Mouse (Mus musculus): ENCODE results near the gene Trappc6a. TPM values are rescaled to one million over a fixed set of nuclear protein-coding genes. Genes with fewer than 3 reads are reported as not detected.
A peak's percentile ranks its signal among the peaks of the same experiment; 100 is the strongest.

Gene Trappc6a
- total and polyA plus RNA-seq, 3 experiments: 32.2 to 45.0 (median 33.5) TPM

- H3K4me1 ChIP-seq (ENCODE audit: control insufficient read depth, insufficient read depth, low read length): peaks cover 13% of the 10 kb centered on the region
- H3K27me3 ChIP-seq (ENCODE audit: control insufficient read depth, insufficient read depth, low read length): no peaks in the 10 kb centered on the region
- H3K9ac ChIP-seq (ENCODE audit: low read depth, low read length): no peak overlapping the region
- H3K36me3 ChIP-seq (ENCODE audit: control insufficient read depth, insufficient read depth, low read length): no peaks in the 10 kb centered on the region
- H3K27ac ChIP-seq: no peak overlapping the region
- intact Hi-C loops (cut with DNase I): no loop called here
- no peak for DNase-seq
- no peak overlapping the region for H3K4me3 ChIP-seq
- WGBS: 72% methylated on average over 2 of the region's 2 CpGs
- peaks cover 16% of the 10 kb centered on the region for H3K79me2 ChIP-seq (replicated peaks; ENCODE audit: control insufficient read depth, insufficient read depth, low read length)
- no peak for TF ChIP-seq EP300 (IDR thresholded peaks at IDR 0.05; ENCODE audit: insufficient read depth, low read depth, low read length)
- no peak for TF ChIP-seq POLR2A (IDR thresholded peaks at IDR 0.05; ENCODE audit: insufficient read depth, low read depth, low read length)
- no peak for TF ChIP-seq CTCF (IDR thresholded peaks at IDR 0.05)
Observed at GRCm38 (mm10) chr7:19547344-19547969, 39.3 kb downstream of the Trappc6a start.

DNA sequence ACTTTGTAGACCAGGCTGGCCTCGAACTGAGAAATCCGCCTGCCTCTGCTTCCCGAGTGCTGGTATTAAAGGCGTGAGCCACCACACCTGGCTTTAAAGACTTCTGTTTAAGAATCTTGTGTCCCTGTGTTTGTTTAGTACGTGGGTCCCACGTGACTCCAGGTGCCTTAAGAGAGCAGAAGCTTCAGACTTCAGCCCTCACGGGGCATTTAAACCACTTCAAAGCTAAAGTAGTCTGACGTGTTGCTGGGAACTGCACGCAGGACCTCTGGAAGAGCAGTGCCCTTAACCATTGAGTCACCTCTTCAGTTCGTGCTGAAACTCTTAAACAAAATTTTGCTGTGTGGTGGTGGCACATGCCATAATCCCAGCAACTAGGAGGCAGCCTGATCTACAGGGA, 41.2 kb downstream of the Trappc6a start:
- Histone ChIP-seq H3K36me3 (ENCODE audit: control insufficient read depth, insufficient read depth, low read length) (no peaks in the 10 kb centered on the region), H3K27ac (no peak overlapping the region), H3K9ac (ENCODE audit: low read depth, low read length) (no peak overlapping the region), H3K4me3 (no peak overlapping the region), H3K4me1 (ENCODE audit: control insufficient read depth, insufficient read depth, low read length) (peaks cover 10% of the 10 kb centered on the region), H3K79me2 (replicated peaks; ENCODE audit: control insufficient read depth, insufficient read depth, low read length) (peaks cover 18% of the 10 kb centered on the region), H3K27me3 (ENCODE audit: control insufficient read depth, insufficient read depth, low read length) (no peaks in the 10 kb centered on the region)
- WGBS: 85% methylated on average over 10 of the region's 10 CpGs
- TF ChIP-seq EP300 (IDR thresholded peaks at IDR 0.05; ENCODE audit: insufficient read depth, low read depth, low read length) (no peak), CTCF (IDR thresholded peaks at IDR 0.05) (no peak), POLR2A (IDR thresholded peaks at IDR 0.05; ENCODE audit: insufficient read depth, low read depth, low read length) (no peak)
- DNase-seq: no peak
- intact Hi-C loops (cut with DNase I): no loop called here

DNA sequence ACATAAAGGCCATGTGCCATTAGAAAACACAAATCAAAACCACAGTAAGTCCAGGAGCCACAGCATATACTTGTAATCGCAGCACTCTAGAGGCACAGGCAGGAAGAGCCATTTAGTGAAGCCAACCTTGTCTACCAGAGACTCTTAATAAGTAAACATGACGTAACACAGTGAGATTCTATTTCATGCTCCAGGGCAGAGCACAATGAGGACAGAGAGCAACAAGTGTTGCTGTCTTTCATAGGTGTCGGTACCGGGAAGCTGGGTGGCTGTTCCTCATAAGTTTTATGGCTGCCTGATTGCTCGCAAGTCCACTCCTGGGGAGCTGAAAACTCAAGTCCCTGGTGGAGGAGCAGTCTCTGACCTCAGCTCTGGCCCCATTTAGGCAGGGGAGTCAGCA, 43.4 kb downstream of the Trappc6a start:
- Histone ChIP-seq H3K4me3 (no peak overlapping the region), H3K4me1 (ENCODE audit: control insufficient read depth, insufficient read depth, low read length) (peaks cover 13% of the 10 kb centered on the region), H3K27me3 (ENCODE audit: control insufficient read depth, insufficient read depth, low read length) (no peaks in the 10 kb centered on the region), H3K9ac (ENCODE audit: low read depth, low read length) (no peak overlapping the region), H3K79me2 (replicated peaks; ENCODE audit: control insufficient read depth, insufficient read depth, low read length) (peaks cover 17% of the 10 kb centered on the region), H3K27ac (no peak overlapping the region), H3K36me3 (ENCODE audit: control insufficient read depth, insufficient read depth, low read length) (no peaks in the 10 kb centered on the region)
- WGBS: 85% methylated on average over 5 of the region's 5 CpGs
- intact Hi-C loops (cut with DNase I): no loop called here
- TF ChIP-seq CTCF (IDR thresholded peaks at IDR 0.05) (no peak), EP300 (IDR thresholded peaks at IDR 0.05; ENCODE audit: insufficient read depth, low read depth, low read length) (no peak)
- no peak for DNase-seq

DNA sequence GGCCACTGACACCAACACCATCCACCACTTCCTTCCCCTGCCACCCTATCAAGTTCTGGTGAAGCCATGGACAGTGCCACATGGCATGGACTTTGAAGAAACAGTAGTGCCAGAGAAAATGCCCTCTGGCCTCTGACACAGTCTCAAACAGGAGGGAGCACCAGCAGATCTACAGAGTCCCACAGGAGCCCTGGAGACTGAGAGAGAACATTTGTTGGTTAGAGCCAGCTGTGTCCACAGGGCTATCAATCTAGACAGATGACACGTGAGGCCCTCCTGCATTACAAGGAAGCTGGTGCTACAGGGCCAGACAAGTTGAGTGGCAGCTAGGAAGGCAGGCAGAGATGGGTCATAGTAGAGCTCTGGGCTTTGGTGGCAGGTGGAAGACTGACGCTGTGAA, 44.2 kb downstream of the Trappc6a start:
- no peak for TF ChIP-seq CTCF (IDR thresholded peaks at IDR 0.05)
- TF ChIP-seq POLR2A (IDR thresholded peaks at IDR 0.05; ENCODE audit: insufficient read depth, low read depth, low read length): no peak
- no peak for TF ChIP-seq EP300 (IDR thresholded peaks at IDR 0.05; ENCODE audit: insufficient read depth, low read depth, low read length)
- Histone ChIP-seq H3K9ac (ENCODE audit: low read depth, low read length) (no peak overlapping the region; the same call in 1 of the 2 replicates), H3K27ac (no peak overlapping the region), H3K4me1 (ENCODE audit: control insufficient read depth, insufficient read depth, low read length) (peaks cover 17% of the 10 kb centered on the region), H3K36me3 (ENCODE audit: control insufficient read depth, insufficient read depth, low read length) (no peaks in the 10 kb centered on the region), H3K79me2 (replicated peaks; ENCODE audit: control insufficient read depth, insufficient read depth, low read length) (peaks cover 17% of the 10 kb centered on the region), H3K27me3 (ENCODE audit: control insufficient read depth, insufficient read depth, low read length) (no peaks in the 10 kb centered on the region), H3K4me3 (no peak overlapping the region)
- DNase-seq: no peak
- 34% methylated on average over 2 of the region's 2 CpGs for WGBS
- intact Hi-C loops (cut with DNase I): no loop called here

DNA sequence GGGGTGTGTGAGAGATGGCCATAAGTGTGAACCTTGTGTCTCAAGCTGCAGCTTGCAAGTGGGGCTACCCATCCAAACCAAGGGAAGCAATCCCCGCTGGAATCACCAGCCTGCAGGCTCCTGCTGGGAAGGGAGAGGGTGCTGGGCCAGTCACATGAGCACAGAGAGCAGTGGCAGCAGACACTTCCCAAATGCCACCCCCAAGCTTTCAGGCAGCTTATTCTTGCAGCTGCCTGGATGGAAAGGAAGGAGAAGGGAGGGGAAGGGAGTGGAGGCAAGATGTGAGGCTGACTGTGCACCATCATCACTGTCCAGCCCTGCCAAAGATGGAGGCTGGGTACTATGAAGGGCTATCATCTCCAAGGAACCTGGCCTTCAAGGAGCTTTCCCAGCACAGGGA, 46.0 kb downstream of the Trappc6a start:
- H3K4me1 ChIP-seq (ENCODE audit: control insufficient read depth, insufficient read depth, low read length): peaks cover 30% of the 10 kb centered on the region
- no peaks in the 10 kb centered on the region for H3K27me3 ChIP-seq (ENCODE audit: control insufficient read depth, insufficient read depth, low read length)
- TF ChIP-seq POLR2A (IDR thresholded peaks at IDR 0.05; ENCODE audit: insufficient read depth, low read depth, low read length) (no peak), EP300 (IDR thresholded peaks at IDR 0.05; ENCODE audit: insufficient read depth, low read depth, low read length) (no peak), CTCF (IDR thresholded peaks at IDR 0.05) (no peak)
- H3K79me2 ChIP-seq (replicated peaks; ENCODE audit: control insufficient read depth, insufficient read depth, low read length): peaks cover 16% of the 10 kb centered on the region
- 67% methylated on average over 1 of the region's 1 CpGs for WGBS
- no peak overlapping the region for H3K27ac ChIP-seq
- intact Hi-C loops (cut with DNase I): no loop called here
- no peaks in the 10 kb centered on the region; the same call in none of the 2 replicates for H3K36me3 ChIP-seq (ENCODE audit: control insufficient read depth, insufficient read depth, low read length)
- no peak overlapping the region for H3K4me3 ChIP-seq
- DNase-seq: no peak
- no peak overlapping the region for H3K9ac ChIP-seq (ENCODE audit: low read depth, low read length)

DNA sequence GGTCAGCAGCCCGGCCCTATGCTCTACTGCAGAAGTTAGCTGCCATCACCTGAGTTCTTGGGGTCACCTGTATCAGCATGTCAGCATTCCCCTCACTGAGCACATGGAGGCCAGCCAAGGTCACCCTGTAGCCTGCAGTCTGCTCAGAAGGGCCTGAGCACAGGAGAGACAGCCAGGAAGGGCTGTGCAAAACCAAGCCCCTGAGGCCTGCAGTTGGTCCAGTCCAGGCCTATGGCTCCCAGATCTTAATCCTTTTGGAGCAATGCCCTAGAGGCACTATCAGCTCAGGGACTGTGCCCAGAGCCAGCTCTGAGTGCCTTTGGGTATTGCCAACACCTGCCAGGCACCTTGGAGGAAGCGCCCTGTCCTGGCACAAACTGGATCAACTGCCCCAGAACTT, 48.9 kb downstream of the Trappc6a start:
- TF ChIP-seq POLR2A (IDR thresholded peaks at IDR 0.05; ENCODE audit: insufficient read depth, low read depth, low read length): no peak
- TF ChIP-seq EP300 (IDR thresholded peaks at IDR 0.05; ENCODE audit: insufficient read depth, low read depth, low read length): no peak
- no peak for TF ChIP-seq CTCF (IDR thresholded peaks at IDR 0.05)
- Histone ChIP-seq H3K4me1 (ENCODE audit: control insufficient read depth, insufficient read depth, low read length) (peaks cover 42% of the 10 kb centered on the region), H3K27ac (no peak overlapping the region; the same call in 1 of the 2 replicates), H3K9ac (ENCODE audit: low read depth, low read length) (no peak overlapping the region), H3K27me3 (ENCODE audit: control insufficient read depth, insufficient read depth, low read length) (no peaks in the 10 kb centered on the region), H3K79me2 (replicated peaks; ENCODE audit: control insufficient read depth, insufficient read depth, low read length) (peaks cover 16% of the 10 kb centered on the region), H3K4me3 (no peak overlapping the region), H3K36me3 (ENCODE audit: control insufficient read depth, insufficient read depth, low read length) (no peaks in the 10 kb centered on the region; the same call in none of the 2 replicates)
- peak in 1 of 2 experiments; percentile 22 for DNase-seq
- intact Hi-C loops (cut with DNase I): no loop called here
- 60% methylated on average over 2 of the region's 2 CpGs for WGBS

Data from heart, adult 2 months (tissue).